Mouse (Mus musculus) kidney, adult 10 weeks (tissue): ENCODE results near the gene Ankrd13c. TPM values are rescaled to one million over a fixed set of nuclear protein-coding genes. Genes with fewer than 3 reads are reported as not detected.

Experiments
- polyA plus RNA-seq: library from polyadenylated mRNA; stranded (reverse); fragments of 350-450 nt; fragmentation: Illumina TruSeq; extraction: RNeasy Lipid Tissue Mini Kit (QIAGEN cat#74804); gene quantifications from one replicate; pipeline ENCODE4 v1.2.3, GENCODE M21; 2014; ENCODE audit warnings: low read depth, low replicate concordance

The Ankrd13c gene
- 513 TPM for polyA plus RNA-seq

GRCm38 (mm10) chr3:157946843-157947358, at the start of gene Ankrd13c:
Gene Ankrd13c, plus strand, starts transcription at chr3:157947239.

GRCm38 (mm10) chr3:157924692-157925328, 22.2 kb upstream of the Ankrd13c start, which contains the start of gene Cth:
Gene Cth, minus strand, starts transcription at chr3:157925077.

DNA sequence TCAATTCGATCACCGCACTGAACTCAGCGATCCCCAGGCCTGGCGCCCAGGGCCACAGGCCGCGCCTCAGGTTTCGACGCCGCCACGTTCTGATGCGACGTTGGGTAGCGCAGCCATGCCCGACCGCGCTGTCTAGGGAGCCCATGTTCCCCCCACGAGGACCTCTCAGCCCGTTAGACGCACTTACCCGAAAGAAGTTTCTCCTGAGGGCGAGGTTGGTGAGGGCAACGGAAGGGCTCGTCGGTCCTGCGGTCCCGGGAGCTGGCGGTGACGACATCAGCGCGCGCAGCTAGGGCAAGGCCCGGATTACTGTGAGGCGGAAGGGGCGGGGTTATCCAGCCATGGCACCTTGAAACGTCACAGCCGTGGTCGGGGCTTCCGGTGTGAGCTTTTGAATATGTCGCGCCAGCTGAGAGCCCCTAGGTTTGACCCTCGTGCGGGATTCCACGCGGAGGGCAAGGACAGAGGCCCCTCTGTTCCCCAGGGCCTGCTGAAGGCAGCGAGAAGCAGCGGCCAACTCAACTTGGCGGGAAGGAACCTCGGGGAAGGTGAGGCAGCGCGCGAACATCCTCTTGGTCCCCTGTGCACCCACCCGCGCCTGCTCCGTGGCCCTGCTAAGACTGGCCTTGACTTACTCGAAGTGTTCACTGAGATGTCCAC, 89.4 kb downstream of the Ankrd13c start, which contains the start of the genes Srsf11 and Lrrc40:
Srsf11 (minus strand) TSS at position 311 of the 660 bp plus-strand sequence.
Lrrc40 (plus strand) TSS at position 334 of the 660 bp plus-strand sequence.

Other genes with a start within 250 kb of the Ankrd13c start
- 390 TPM for gene Cth, start 22.2 kb upstream of the Ankrd13c start, polyA plus RNA-seq
- gene Srsf11, start 89.4 kb downstream of the Ankrd13c start, polyA plus RNA-seq: 191 TPM
- 58.4 TPM for gene Lrrc40, start 89.4 kb downstream of the Ankrd13c start, polyA plus RNA-seq